Mouse (Mus musculus) hindbrain, embryonic 11.5 days (tissue): Measurements from ENCODE around the gene Ciao2a. TPM values are rescaled to one million over a fixed set of nuclear protein-coding genes. Genes with fewer than 3 reads are reported as not detected.
A peak's percentile ranks its signal among the peaks of the same experiment; 100 is the strongest.

Source experiments
- ATAC-seq: fragments of 200-750 bp; cut with Nextera tagmentation; 2 replicates; pipeline ENCODE4 v1.8.0; 2017; ENCODE audit warnings: mild to moderate bottlenecking, moderate TSS enrichment, moderate library complexity; ENCODE audit not compliant: low FRiP score
- DNase-seq: peaks from one replicate; pipeline ENCODE4 v3.0.0-alpha.2; 2015; ENCODE audit warnings: low spot score
- H3K27ac ChIP-seq: fragments of 300-500 bp; sonication (generic); 2 replicates; pipeline ENCODE4 v1.5.1; 2014; ENCODE audit warnings: mild to moderate bottlenecking, low read depth, low read length
- H3K27me3 ChIP-seq: fragments of 300-500 bp; sonication (generic); 2 replicates; pipeline ENCODE4 v1.6.1; 2014; ENCODE audit warnings: mild to moderate bottlenecking, low read length, moderate library complexity, mixed read lengths; ENCODE audit not compliant: control insufficient read depth, insufficient read depth
- H3K36me3 ChIP-seq: fragments of 300-500 bp; sonication (generic); 2 replicates; pipeline ENCODE4 v1.6.1; 2014; ENCODE audit warnings: mild to moderate bottlenecking, low read length, moderate library complexity, mixed read lengths; ENCODE audit not compliant: control insufficient read depth, insufficient read depth
- H3K4me1 ChIP-seq: fragments of 300-500 bp; sonication (generic); replicated peaks from 2 replicates; pipeline ENCODE4 v1.6.1; 2014; ENCODE audit warnings: low read length, mixed read lengths; ENCODE audit not compliant: control insufficient read depth, insufficient read depth
- H3K4me2 ChIP-seq: fragments of 300-500 bp; sonication (generic); replicated peaks from 2 replicates; pipeline ENCODE4 v1.6.1; 2014; ENCODE audit warnings: mild to moderate bottlenecking, low read depth, low read length
- H3K4me3 ChIP-seq: fragments of 300-500 bp; sonication (generic); 2 replicates; pipeline ENCODE4 v1.5.1; 2014; ENCODE audit warnings: low read depth, low read length
- H3K9ac ChIP-seq: fragments of 300-500 bp; sonication (generic); 2 replicates; pipeline ENCODE4 v1.6.1; 2014; ENCODE audit warnings: low read depth, low read length
- H3K9me3 ChIP-seq: fragments of 300-500 bp; sonication (generic); 2 replicates; pipeline ENCODE4 v1.6.1; 2016; ENCODE audit warnings: low read length; ENCODE audit not compliant: control insufficient read depth
- WGBS: fragments of 180-500 bp; shearing (Covaris S2); extraction: QIAGEN DNeasy Blood & Tissue Kit; methylation state at CpG from one replicate; pipeline ENCODE4 v1.1.7; 2014; 5-methylcytosine and 5-hydroxymethylcytosine counted together
- polyA plus RNA-seq: library from polyadenylated mRNA; unstranded; fragments of >200 nt; fragmentation: Nextera tagmentation; extraction: Ambion mirVana; gene quantifications from 2 replicates; pipeline ENCODE4 v1.2.1, GENCODE M21; 2014

Gene Ciao2a
- polyA plus RNA-seq, 1 experiment from 2014 or later: 146 TPM

- H3K27me3 ChIP-seq: peaks cover 12% of the 10 kb centered on the region
- no peak overlapping the region for H3K27ac ChIP-seq
- no peaks in the 10 kb centered on the region for H3K36me3 ChIP-seq
- no peaks in the 10 kb centered on the region for H3K9me3 ChIP-seq
- ATAC-seq (no peak), DNase-seq (no peak)
- H3K4me2 ChIP-seq: no peak overlapping the region
- WGBS: 80% methylated on average over 6 of the region's 6 CpGs
- no peak overlapping the region for H3K9ac ChIP-seq
- 0 out of 2 replicates have a peak, but pooled peaks cover 5% of the 10 kb centered on the region for H3K4me1 ChIP-seq
- no peak overlapping the region for H3K4me3 ChIP-seq
These were observed 32.5 kb downstream of the Ciao2a start for GRCm38 (mm10) chr9:66158885-66159430.

DNA sequence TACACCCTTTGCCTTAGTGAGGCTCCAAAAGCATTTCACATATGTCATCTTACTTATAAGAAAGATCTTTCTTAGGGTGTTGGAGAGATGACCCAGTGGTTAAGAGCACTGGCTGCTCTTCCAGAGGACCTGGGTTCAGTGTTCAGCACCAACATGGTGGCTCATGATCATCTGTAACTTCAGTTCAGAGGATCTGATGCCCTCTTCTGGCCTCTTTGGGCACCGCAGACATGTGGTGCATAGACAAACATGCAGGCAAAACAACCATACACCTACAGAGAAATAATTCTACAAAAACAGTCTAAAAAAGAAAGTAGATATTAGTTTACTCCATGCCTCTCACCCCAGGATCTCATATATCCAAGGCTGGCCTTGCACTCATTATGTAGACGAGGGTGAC lies 33.7 kb downstream of the Ciao2a start:
- Histone ChIP-seq H3K27me3 (peaks cover 12% of the 10 kb centered on the region), H3K4me2 (no peak overlapping the region), H3K4me1 (0 out of 2 replicates have a peak, but pooled peaks cover 5% of the 10 kb centered on the region), H3K36me3 (no peaks in the 10 kb centered on the region), H3K9me3 (no peaks in the 10 kb centered on the region), H3K9ac (no peak overlapping the region), H3K27ac (no peak overlapping the region), H3K4me3 (no peak overlapping the region)
- DNase-seq (no peak), ATAC-seq (no peak)
- 90% methylated on average over 2 of the region's 2 CpGs for WGBS

GRCm38 (mm10) chr9:66162995-66163394 lies 36.6 kb downstream of the Ciao2a start:
- Histone ChIP-seq H3K4me1 (0 out of 2 replicates have a peak, but pooled peaks cover 3% of the 10 kb centered on the region), H3K27ac (no peak overlapping the region), H3K9me3 (no peaks in the 10 kb centered on the region), H3K4me3 (no peak overlapping the region), H3K9ac (no peak overlapping the region), H3K36me3 (no peaks in the 10 kb centered on the region), H3K4me2 (no peak overlapping the region), H3K27me3 (peaks cover 6% of the 10 kb centered on the region)
- ATAC-seq (no peak), DNase-seq (no peak)
- WGBS: 84% methylated on average over 9 of the region's 9 CpGs

- H3K27ac ChIP-seq: no peak overlapping the region
These were observed 40.8 kb downstream of the Ciao2a start for GRCm38 (mm10) chr9:66167222-66167621.

GRCm38 (mm10) chr9:66168233-66168632 lies 41.8 kb downstream of the Ciao2a start:
- H3K27me3 ChIP-seq: no peaks in the 10 kb centered on the region
- ATAC-seq (no peak), DNase-seq (no peak)
- no peak overlapping the region for H3K9ac ChIP-seq
- H3K36me3 ChIP-seq: no peaks in the 10 kb centered on the region
- no peak overlapping the region for H3K4me3 ChIP-seq
- 18% methylated on average over 1 of the region's 1 CpGs for WGBS
- H3K4me2 ChIP-seq: no peak overlapping the region
- no peaks in the 10 kb centered on the region for H3K9me3 ChIP-seq
- 0 out of 2 replicates have a peak, but pooled peaks cover 2% of the 10 kb centered on the region for H3K4me1 ChIP-seq
- H3K27ac ChIP-seq: no peak overlapping the region

More at GRCm38 (mm10) chr9:66167222-66167621, 40.8 kb downstream of the Ciao2a start:
- 0 out of 2 replicates have a peak, but pooled peaks cover 2% of the 10 kb centered on the region for H3K4me1 ChIP-seq
- no peak overlapping the region for H3K4me2 ChIP-seq
- ATAC-seq (no peak), DNase-seq (no peak)
- no peak overlapping the region for H3K9ac ChIP-seq
- H3K9me3 ChIP-seq: no peaks in the 10 kb centered on the region
- 90% methylated on average over 5 of the region's 5 CpGs for WGBS
- no peak overlapping the region for H3K4me3 ChIP-seq
- H3K27me3 ChIP-seq: no peaks in the 10 kb centered on the region
- H3K36me3 ChIP-seq: no peaks in the 10 kb centered on the region

- Histone ChIP-seq H3K4me1 (0 out of 2 replicates have a peak, but pooled peaks cover 2% of the 10 kb centered on the region), H3K27me3 (no peaks in the 10 kb centered on the region), H3K9ac (no peak overlapping the region), H3K36me3 (no peaks in the 10 kb centered on the region), H3K4me2 (no peak overlapping the region), H3K4me3 (no peak overlapping the region), H3K9me3 (no peaks in the 10 kb centered on the region), H3K27ac (peak overlapping the region; percentile 34; the same call in 1 of the 2 replicates)
- ATAC-seq (peak; percentile 90), DNase-seq (peak; percentile 64)
- 11% methylated on average over 5 of the region's 5 CpGs for WGBS
These were observed 44.1 kb downstream of the Ciao2a start for GRCm38 (mm10) chr9:66170506-66170905.

- no peak for DNase-seq
- WGBS: 62% methylated on average over 12 of the region's 12 CpGs
- no peak overlapping the region for H3K4me3 ChIP-seq
- 0 out of 2 replicates have a peak, but pooled peaks cover 2% of the 10 kb centered on the region for H3K4me1 ChIP-seq
- no peak overlapping the region for H3K4me2 ChIP-seq
- no peak overlapping the region for H3K9ac ChIP-seq
- no peaks in the 10 kb centered on the region for H3K9me3 ChIP-seq
- H3K27ac ChIP-seq: no peak overlapping the region
- H3K36me3 ChIP-seq: no peaks in the 10 kb centered on the region
- ATAC-seq: no peak
- H3K27me3 ChIP-seq: no peaks in the 10 kb centered on the region
These were observed 45.0 kb downstream of the Ciao2a start for GRCm38 (mm10) chr9:66171275-66171921.

- H3K27me3 ChIP-seq: no peaks in the 10 kb centered on the region
- no peak overlapping the region for H3K9ac ChIP-seq
- no peaks in the 10 kb centered on the region for H3K9me3 ChIP-seq
- H3K27ac ChIP-seq: no peak overlapping the region
- DNase-seq (no peak), ATAC-seq (no peak)
- H3K4me3 ChIP-seq: no peak overlapping the region
- H3K4me2 ChIP-seq: no peak overlapping the region
- H3K4me1 ChIP-seq: 0 out of 2 replicates have a peak, but pooled peaks cover 2% of the 10 kb centered on the region
- 96% methylated on average over 5 of the region's 5 CpGs for WGBS
- H3K36me3 ChIP-seq: no peaks in the 10 kb centered on the region
These were observed 47.0 kb downstream of the Ciao2a start for GRCm38 (mm10) chr9:66173316-66173855.
